Mouse (Mus musculus): ENCODE data around the gene Ddx28.
A peak's percentile ranks its signal among the peaks of the same experiment; 100 is the strongest.
"Not testable (repeated sequence)": the region's sequence is repeated elsewhere in the genome, so short reads cannot be mapped to it uniquely, and the experiment has no call there.

The Ddx28 gene

DNA sequence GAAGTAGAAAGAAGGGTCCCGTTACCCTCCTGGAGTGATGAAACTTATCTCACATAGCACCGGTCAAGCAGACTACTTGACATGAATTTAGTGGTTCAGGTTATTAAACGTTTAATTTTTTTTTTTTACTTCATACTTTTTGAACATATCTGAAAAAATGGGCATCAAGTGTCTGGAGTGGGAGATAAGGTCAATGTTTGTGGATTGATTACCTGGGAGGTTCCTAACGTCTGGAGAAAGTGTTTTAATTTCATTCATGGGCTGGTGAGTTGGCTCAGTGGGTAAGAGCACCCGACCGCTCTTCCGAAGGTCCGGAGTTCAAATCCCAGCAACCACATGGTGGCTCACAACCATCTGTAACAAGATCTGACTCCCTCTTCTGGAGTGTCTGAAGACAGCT, 521 bp upstream of the Ddx28 start:
- DNase-seq (ENCODE audit: low spot score): not testable (repeated sequence)

DNA sequence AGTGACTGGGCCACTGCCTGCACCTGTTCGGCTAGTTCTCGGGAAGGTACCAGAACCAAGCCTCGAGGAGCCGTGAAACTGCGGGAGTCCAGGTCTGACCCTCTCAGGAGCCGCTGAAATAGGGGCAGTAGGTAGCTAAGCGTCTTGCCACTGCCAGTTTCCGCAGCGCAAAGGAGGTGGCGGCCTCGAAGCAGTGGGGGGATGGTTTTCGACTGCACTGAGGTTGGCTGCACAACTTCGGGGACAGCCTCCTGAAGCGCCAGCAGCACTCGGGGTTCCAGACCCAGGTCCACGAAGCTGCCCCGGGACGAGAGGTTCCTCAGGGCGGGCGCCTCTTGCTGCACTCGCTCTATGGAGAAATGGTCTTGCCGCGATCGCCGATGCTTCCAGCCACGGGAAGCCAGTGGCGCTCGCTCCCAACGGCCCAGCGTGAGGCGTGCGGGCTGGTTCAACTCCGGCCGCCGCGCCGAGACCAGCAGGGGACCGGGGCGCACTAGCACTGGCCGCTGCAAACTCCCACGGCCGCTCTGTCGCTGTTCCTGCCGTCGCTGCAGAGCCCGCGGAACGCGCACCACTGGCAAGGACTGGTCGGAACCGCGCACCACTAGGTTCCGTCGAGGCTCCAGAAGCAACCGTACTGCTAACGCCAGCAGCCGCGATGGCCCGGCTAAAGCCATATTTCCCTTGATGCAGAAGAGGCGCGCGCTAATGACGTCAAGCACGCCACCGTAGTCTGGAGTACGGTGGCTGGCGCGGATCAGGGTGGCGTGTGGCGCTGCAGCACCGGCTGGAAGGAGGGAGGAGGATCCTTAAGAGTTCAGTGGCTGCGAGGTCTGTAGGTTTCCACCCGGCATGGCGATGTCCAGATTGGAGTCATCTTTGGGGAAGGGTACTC, 687 bp downstream of the Ddx28 start:
- DNase-seq (ENCODE audit: low spot score): peak; percentile 90

DNA sequence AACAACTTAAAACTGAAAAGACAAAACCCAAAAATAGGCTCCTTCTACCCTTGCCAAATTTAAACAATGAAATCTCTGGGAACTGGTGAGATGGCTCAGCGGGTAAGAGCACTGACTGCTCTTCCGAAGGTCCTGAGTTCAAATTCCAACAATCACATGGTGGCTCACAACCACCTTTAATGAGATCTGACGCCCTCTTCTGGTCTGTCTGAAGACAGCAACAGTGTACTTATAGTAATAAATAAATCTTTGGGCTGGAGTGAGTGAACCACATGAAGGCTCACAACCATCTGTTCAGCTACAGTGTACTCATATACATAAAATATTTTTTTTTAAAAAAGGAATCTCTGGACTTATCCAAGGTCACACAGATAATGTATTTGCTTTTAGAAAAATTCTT, 3.8 kb downstream of the Ddx28 start:
- DNase-seq (ENCODE audit: low spot score): not testable (repeated sequence)

DNA sequence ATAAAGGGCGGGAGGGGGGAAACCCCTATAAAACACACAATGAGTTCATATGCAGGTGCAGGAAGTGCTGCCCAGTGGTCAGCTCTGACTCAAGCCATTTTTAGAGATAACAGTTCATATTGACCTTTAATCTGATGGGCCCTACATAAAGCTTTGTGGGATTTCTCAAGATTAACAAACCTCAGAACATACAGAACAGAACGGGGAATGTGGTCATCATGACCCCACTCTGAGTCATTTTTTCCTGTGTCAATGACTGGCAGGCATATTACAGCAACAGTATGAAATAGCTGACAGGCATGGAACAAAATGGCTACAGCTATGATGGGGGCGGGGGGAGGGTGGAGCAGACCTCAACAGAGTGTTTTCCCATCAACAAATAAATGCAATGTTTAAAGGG, 4.5 kb downstream of the Ddx28 start:
- DNase-seq (ENCODE audit: low spot score): no peak

DNA sequence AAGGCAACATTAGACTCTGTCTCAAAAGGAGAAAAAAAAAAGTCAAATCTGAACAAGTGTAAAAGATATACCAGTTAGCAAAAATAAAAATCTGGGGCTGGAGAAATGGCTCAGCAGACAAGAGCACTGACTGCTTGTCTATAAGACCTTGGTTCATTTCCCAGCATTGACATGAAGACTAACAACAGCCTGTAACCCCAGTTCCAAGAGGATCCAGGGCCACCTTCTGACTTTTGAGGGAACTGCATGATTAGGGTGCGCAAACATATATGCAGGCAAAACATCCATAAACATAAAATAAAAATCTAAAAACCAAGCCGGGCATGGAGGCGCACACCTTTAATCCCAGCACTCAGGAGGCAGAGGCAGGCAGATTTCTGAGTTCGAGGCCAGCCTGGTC, 5.3 kb downstream of the Ddx28 start:
- DNase-seq (ENCODE audit: low spot score): no peak

DNA sequence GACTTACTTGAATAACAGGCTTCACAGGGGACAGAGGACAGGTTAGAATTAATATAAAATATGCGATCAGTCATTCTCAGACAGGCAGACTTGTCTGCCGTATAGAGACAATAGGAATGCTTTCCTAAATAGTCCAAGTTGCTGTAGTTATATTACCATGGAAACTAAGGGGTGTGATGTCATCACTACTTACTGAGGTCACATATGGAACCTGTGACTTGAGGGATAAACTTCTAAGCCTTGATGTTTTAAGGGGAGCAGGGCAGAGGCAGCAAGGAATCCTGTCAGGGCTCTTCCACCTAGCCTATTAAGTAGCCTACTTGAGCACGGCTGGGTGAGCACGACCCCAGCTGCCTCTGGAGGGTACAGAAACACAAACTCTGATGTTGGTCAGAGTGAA, 5.8 kb downstream of the Ddx28 start, which contains the start of gene Dpep2nb:
Gene Dpep2nb, minus strand, starts transcription at position 101 of the 400 bp plus-strand sequence.
- no peak for DNase-seq (ENCODE audit: low spot score)

DNA sequence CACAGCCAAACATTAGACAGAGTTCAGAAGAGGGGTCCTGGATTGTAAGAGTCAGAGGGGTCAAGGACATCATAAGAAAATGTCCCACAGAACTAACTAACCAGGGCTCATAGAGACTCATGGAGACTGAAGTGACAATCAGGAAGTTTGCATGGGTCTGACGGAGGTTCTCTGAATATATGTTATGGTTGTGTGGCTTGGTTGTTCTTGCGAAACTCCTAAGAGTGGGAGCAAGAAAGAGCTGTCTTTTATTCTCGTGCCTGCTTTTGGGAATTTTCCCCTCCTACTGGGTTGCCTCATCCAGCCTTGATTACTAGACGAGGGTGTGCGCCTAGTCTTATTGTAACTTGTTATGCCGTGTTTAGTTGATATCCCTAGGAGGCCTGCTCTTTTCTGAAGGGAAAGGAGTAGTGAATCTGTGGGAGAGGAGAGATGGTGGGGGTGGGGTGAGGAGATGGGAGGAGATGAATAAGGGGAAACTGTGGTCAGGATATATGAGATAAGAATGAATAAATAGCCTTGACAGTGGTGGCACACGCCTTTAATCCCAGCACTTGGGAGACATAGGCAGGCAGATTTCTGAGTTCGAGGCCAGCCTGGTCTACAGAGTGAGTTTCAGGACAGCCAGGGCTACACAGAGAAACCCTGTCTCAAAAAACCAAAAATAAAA, 7.0 kb downstream of the Ddx28 start:
- DNase-seq (ENCODE audit: low spot score): no peak

DNA sequence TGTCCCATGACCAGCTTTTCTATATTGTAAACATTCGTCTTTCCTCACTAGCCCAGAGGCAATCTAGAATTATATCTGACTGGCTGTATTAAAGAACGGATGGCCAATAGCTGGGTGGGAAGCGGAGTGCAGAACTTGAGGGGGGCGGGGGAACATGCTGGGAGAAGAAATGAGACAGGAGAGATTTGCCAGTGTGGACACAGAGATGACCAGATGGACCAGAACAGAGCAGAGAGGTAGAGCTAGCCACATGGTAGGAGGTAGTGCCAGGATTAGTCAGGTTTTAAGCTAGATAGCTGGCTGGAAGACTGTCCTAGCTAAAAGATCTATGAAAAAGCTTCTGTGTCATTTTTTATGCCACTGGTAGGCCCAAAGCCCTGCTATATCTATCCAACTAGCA, 9.8 kb downstream of the Ddx28 start:
- DNase-seq (ENCODE audit: low spot score): no peak

DNA sequence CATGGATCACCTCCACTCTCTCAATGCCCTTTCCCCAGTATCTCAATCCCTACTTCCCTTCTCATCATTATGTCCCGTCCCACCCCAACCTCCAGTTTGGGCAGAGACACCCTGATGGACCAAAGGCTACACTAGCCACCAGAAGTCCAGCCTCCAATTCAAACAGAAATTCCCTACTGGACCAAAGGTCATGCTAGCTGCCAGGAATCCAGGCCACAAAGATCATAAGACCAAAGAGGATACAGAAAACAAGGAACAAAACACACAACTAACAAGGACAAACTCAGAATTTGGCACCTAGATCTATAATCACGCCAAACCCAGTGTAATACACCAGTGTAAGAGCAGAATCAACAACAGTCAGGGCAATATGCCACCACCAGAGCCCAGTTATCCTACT, 12.7 kb downstream of the Ddx28 start:
- no peak for DNase-seq (ENCODE audit: low spot score)

DNA sequence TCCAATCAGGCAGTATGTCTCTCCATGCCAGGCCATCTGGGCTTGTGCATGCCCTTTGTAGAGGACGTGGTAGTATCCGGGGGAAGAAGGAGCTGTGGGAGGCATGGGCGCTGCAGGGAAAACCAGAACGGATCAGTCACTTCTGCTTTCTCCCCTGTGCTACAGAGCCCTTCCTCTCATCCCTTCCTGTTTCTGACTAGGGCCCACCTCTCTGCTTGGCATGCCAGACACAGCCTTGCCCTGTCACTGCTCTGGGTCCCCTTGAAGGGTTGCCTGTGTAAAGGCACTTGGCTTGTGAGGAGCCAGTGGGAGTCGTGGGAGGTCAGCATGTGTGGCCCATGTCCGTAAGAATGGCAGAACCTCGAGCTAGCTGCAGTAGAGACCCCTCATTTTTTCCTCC, 15.3 kb downstream of the Ddx28 start:
- DNase-seq (ENCODE audit: low spot score): peak; percentile 43

DNA sequence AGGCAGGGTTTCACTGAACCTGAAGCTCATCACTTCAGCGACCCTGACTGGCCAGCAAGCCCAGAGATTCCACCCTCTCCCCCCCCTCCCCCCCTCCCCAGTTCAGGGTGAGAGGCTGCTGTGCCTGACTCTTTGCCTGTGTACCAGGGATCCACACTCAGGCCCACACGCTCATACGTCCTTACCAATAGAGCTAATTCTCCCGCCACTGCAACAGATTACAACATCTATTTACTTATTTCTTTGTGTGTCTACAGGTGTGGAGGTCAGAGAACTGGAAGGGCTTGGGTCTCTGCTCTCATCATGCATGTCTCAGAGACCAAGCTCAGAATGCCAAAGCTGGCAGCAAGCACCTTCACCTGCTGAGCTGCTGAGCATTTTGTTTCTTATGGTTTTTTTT, 18.5 kb downstream of the Ddx28 start:
- DNase-seq (ENCODE audit: low spot score): no peak

DNA sequence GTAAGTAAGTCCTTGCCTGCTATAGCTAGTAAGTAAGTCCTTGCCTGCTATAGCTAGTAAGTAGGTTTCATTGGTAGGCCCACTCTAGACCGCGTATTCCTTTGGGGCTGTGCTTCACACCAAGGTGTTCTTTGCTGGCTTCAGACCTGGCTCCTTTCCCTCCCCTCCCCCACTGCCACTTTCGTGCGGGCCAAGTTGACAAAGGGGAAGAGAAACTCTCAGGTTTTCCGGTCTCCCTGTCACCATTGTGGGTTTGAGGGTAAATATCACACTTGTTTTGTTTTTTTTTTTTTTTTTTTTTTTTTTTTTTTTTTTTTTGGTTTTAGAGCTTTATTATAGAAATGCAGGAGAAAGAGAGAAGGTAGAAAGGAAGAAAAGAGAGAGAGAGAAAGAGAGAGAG, 19.2 kb downstream of the Ddx28 start:
- peak; percentile 55 for DNase-seq (ENCODE audit: low spot score)

DNA sequence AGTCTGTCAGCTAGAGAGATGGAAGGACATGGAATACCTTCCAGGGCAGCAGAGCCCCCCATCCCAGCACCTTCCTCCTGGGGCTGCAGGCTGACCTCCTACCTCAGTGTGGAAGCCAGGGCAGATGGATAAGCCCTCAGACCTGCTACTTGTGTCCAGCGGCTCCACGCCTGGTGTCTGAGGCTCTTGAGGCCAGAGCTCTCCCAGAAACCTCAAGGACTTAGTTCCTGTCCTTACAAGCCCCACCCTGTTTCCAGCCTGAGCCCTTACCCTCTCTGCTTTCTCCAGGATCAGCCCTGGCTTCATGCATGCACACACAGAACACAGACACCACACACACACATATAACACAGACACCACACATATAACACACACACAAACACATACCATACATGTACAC, 20.1 kb downstream of the Ddx28 start:
- peak; percentile 27 for DNase-seq (ENCODE audit: low spot score)

DNA sequence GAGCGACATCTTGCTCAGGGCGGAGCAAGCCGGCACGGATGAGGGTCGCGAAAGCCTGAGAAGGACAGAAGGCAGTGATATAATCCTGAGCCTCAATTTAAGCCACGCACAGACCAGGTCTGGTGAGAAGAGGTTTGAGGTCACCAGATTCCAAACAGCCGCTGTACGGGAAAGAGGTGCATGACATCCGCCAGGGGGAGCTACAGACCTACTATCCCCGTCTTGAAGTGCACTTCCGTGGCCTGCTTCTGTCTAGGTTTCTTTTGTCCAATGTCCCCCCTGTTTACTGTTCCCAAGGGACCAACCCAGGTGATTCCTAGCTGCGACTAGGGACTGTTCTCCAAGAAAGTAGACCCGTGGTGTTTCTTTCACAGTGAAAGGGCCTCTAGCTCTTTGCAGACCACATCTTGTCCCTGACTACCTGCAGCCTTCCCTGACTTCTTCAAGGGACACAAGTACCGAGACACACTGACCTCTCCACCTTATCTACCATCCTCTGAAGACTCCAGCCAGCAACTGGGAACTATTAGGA, 20.8 kb downstream of the Ddx28 start, which contains the start of gene Dus2:
Gene Dus2, plus strand, starts transcription at position 482 of the 532 bp plus-strand sequence.
- DNase-seq (ENCODE audit: low spot score): peak; percentile 87

DNA sequence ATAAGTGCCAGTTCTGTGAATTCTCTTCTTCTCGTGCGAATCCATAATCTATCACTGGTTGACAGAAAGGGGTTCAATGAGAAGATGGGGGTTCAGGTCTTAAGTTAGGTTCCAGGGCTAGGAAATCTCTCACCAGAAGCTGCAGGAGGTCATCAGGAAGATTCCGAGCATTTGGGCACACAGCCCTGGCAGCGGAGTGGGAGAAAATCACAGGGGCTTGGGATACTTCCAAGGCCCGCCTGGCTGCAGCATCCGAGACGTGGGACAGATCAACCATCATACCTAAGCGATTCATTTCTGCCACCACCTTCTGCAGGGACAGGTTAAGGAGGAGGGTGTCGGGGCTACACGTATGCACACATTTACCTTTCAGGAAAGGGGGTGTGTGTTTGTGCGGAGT, 23.1 kb downstream of the Ddx28 start:
- no peak for DNase-seq (ENCODE audit: low spot score)

DNA sequence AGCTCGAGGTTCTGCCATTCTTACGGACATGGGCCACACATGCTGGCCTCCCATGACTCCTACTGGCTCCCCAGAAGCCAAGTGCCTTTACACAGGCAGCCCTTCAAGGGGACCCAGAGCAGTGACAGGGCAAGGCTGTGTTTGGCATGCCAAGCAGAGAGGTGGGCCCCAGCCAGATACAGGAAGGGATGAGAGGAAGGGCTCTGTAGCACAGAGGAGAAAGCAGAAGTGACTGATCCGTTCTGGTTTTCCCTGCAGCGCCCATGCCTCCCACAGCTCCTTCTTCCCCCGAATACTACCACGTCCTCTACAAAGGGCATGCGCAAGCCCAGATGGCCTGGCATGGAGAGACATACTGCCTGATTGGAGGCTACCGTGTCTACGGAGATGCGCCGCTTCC, 28.3 kb downstream of the Ddx28 start:
- not testable (repeated sequence) for DNase-seq (ENCODE audit: low spot score)

DNA sequence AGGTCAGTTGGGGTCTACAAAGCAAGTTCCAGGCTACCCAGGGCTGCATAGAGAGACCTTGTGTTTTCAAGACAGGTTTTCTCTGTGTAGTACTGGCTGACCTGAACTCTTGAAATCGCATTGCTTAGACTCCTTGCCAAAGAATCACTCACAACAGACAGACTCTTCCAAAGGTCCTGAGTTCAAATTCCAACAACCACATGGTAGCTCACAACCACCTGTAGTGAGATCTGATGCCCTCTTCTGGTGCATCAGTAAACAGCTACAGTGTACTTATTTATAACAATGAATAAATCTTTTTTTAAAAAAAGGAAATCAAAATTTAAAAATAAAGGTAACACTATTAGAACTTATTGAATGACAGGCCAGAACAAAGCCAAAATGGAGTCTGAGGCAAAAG, 30.5 kb downstream of the Ddx28 start:
- no peak for DNase-seq (ENCODE audit: low spot score)

DNA sequence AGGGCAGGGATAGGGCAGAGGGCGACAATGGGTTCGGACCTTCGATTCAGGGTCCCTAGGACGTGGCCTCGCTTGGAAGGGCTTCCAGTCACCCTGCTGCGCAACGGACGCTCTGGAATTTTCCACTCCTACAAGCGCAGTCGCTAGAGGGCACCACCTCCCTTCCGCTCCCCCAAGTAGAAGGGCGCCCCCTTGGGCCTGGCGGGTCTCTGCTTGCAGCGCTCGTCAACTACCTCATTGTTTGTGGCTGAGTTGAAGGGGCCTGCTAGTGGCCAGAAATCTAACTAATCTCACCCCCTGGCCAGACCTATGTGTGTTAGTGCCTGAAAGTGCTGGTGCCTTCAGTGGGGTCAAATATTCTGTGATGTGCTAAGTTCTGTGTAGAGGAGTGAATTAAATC, 32.4 kb downstream of the Ddx28 start, which contains the start of gene Dpep3:
Gene Dpep3, minus strand, starts transcription at position 105 of the 400 bp plus-strand sequence.
- no peak for DNase-seq (ENCODE audit: low spot score)

DNA sequence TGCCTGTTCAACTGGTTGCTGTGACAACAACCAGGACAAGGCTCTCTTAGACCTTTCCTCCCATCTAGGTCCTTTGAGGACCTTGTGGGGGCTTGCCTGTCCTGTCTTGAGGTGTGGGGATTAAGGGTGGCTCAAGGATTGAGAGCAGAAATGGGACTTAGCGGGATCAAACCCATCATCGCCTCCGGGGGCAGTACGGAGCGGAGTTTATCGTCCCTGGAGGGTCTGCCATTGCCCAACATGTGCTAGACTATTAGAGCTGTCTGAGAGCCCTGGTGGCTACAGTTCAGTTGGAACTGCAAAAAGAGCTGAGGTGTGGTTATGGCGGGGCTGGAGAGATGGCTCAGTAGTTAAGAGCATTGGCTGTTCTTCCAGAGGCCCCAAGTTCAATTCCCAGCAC, 36.3 kb downstream of the Ddx28 start:
- DNase-seq (ENCODE audit: low spot score): no peak

DNA sequence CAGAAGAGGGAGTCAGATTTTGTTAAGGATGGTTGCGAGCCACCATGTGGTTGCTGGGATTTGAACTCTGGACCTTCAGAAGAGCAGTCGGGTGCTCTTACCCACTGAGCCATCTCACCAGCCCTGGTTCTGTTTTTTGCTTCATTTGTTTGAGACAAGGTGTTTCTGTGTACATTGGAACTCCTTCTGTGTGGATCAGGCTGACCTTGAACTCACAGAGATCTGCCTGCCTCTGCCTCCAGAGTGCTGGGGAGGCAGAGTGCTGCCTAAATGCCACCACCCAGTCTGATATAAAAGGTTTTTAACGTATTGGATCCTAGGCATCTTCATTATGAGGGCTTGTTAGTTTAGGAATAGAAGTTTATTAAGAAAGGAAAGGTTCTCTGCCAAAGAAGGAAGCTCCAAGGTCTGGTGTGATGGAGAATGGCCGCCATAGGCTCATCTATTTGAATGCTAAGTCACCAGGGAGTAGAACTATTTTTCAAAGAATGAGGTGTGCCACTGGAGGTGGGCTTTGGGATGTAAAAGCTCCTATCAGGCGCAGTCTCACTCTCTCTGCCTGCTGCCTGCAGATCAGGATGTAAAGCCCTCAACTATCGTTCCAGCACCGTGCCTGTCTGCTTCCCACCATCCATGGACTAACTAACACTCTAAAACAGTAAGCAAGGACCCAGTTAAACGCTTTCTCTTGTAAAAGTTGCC, 40.5 kb downstream of the Ddx28 start:
- DNase-seq (ENCODE audit: low spot score): no peak

DNA sequence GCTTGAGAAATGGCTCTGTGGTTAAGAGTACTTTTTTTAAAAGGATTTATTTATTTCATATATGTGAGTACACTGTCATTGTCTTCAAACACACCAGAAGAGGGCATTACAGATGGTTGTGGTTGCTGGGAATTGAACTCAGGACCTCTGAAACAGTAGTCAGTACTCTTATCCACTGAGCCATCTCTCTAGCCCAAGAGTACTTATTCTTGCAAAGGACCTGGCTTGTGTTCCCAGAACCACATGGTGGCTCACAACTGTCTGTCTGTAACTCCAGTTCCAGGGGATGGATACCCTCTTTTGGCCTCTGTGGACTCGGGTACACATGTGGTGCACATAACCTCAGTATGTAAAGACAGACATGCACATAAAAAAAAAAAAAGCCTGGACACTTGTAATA, 42.3 kb downstream of the Ddx28 start:
- DNase-seq (ENCODE audit: low spot score): no peak

DNA sequence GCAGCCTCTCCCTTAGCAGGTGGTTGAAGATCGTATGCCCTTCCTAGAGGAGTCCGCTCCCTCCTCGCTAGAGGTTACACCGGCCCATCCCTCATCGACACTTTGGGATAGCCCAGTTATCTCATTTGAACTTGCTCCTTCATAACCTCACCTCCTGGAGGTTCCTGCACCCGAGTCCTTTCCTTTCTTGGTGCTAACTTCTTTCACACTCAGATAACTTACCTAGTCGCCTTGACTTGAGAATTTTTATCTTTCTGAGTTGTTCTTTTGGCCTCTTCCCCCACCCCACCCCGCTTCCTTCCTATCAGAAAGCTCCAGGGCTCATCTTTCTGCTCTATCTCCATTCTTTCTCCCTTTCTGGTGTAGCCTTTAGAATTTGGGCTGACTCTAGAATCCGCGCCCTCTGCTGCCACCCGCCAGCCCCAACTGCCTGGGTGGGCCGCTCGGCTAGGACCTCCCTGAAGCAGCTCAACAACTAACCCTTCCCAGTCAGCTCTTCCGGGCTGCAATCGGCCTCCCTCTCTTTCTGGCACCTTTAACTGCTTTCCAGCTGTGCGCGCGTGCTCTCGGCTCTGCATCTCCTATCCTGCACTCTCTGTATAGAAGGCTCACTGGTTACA, 44.9 kb downstream of the Ddx28 start:
- DNase-seq (ENCODE audit: low spot score): no peak

Measured in lung, postnatal 25 days (tissue).